Mouse (Mus musculus) hematopoietic stem cell, adult 5-6 weeks (primary cell): Measurements from ENCODE around the gene Slc13a3. TPM values are rescaled to one million over a fixed set of nuclear protein-coding genes. Genes with fewer than 3 reads are reported as not detected.

Experiments
- total RNA-seq: library from RNA; stranded (forward); fragments of 172-1452, 232-1000 nt; gene quantifications from 2 replicates; pipeline ENCODE4 v1.2.3, GENCODE M21; 2017

Gene Slc13a3
- total RNA-seq, 1 experiment from 2014 or later = not detected

Other genes with a start within 250 kb of the Slc13a3 start
- gene Cdh22, start 238.4 kb downstream of the Slc13a3 start, total RNA-seq = not detected in 2 replicates
- gene Slc35c2, start 185.4 kb downstream of the Slc13a3 start, total RNA-seq = 57.6 and 62.2 TPM in 2 replicates
- 24.3 and 27.3 TPM in 2 replicates for gene Elmo2, start 146.8 kb downstream of the Slc13a3 start, total RNA-seq
- not detected in 2 replicates for gene Zfp663, start 104.5 kb downstream of the Slc13a3 start, total RNA-seq
- 0.25 TPM in 1 of 2 replicates, not detected in the other for gene Zfp334, start 85.0 kb downstream of the Slc13a3 start, total RNA-seq
- not detected in 2 replicates for gene Ocstamp, start 72.8 kb downstream of the Slc13a3 start, total RNA-seq
- 8.0 and 13.8 TPM in 2 replicates for gene Trp53rka, start 20.1 kb upstream of the Slc13a3 start, total RNA-seq
- gene Slc2a10, start 30.6 kb upstream of the Slc13a3 start, total RNA-seq = 0.84 and 3.1 TPM in 2 replicates
- 32.9 and 38.1 TPM in 2 replicates for gene Eya2, start 121.8 kb upstream of the Slc13a3 start, total RNA-seq